Mouse (Mus musculus) layer of hippocampus, adult 11-12 months (tissue): Measurements from ENCODE around the gene Cnbd2.

ENCODE experiments used
- DNase-seq: peaks from one replicate; pipeline ENCODE4 v3.0.0; 2022; ENCODE audit warnings: low spot score

Cnbd2 gene

GRCm38 (mm10) chr2:156312297-156312897, at the start of gene Cnbd2, which contains the start of gene Scand1:
Cnbd2 (plus strand) TSS chr2:156312299.
Scand1 (minus strand) TSS chr2:156312704.
- DNase-seq, result peak; percentile 83

DNA sequence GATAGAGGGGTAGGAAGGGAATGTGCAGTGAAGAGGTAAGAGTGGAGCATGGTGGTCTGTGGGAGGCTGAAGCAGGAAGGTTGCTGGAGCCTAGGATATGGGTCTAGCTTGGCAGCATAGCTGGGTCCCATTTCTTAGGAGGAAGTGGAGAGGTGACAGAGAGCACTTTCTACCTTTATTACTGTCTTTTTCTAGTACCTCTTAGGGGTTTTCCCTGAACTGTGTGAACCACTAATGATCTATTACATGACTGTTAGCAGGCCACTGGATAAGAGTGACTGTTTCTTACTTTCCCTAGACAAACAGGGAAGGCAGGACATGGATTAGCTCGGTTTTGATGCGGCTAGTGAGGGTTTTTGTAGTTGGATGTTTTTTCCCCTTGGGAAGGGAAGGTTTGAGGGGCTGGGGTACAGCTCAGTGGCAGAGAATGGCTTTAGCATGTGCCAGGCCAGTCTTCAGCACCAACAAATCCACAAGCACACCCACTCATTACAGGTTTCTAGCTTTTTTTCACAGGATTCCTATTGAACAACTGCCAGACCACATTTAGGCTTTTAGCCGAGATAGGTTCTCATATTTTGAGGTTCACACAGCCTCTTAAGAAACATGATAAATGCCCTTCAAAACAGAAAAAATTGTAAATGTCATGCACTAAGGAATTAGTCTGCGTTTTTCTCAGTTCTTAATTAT, 48.8 kb upstream of the Cnbd2 start:
- no peak for DNase-seq

GRCm38 (mm10) chr2:156267636-156268035, 44.5 kb upstream of the Cnbd2 start:
- DNase-seq, result no peak

- DNase-seq, result no peak
Measured at GRCm38 (mm10) chr2:156272553-156272952, 39.5 kb upstream of the Cnbd2 start.

GRCm38 (mm10) chr2:156278226-156279017, 33.7 kb upstream of the Cnbd2 start:
- DNase-seq, result peak; percentile 93

GRCm38 (mm10) chr2:156281227-156281626, 30.9 kb upstream of the Cnbd2 start:
- no peak for DNase-seq

DNA sequence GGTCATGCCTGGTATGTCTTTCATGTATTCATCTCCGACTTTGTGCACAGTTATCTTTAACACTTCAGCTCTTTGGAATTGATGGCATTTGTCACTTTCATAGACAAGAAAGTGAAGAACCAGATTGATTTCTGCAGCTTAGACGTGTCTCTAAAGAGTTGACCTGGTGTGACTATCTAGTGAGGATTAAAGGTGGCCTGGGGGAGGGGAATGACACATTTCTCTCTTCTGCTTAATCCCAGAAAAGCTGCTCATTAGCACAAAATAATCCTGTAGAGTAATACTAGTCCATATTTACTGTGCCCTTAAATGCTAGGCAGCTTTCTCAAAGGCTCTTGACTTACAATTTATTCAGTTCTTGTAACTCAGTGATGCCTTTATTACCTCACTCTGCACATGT, 26.9 kb upstream of the Cnbd2 start:
- no peak for DNase-seq

- DNase-seq, result no peak
Measured at GRCm38 (mm10) chr2:156286733-156287132, 25.4 kb upstream of the Cnbd2 start.

GRCm38 (mm10) chr2:156288222-156288621, 23.9 kb upstream of the Cnbd2 start:
- DNase-seq, result no peak

DNA sequence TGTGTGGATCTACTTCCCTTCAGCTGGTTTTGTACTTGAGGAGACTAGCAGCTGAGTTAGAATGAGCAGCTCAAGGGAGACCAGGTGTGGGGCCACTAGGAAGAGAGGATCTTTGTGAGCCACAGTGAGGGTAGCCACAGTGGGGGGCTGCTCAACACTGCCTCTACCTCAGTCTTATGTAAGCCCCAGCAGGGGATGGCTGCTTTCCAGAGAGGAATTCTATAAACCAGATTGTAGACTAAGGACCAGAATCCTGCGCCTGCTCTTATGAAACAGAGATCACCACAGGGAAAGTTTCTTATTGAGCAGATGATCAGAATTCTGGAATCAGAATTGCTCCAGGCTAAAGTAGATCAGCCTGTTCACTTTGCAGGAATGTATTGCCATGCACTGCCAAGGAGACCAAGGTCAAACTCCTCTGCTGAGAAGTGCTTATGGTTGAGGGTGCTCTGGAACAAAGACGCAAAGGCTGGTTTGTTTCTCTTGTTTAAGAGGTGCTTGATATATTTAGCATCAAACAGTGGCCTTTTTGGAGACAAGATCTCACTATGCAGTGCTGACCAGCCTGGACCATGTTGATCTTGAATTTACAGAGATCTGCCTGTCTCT, 22.4 kb upstream of the Cnbd2 start:
- peak; percentile 52 for DNase-seq

DNA sequence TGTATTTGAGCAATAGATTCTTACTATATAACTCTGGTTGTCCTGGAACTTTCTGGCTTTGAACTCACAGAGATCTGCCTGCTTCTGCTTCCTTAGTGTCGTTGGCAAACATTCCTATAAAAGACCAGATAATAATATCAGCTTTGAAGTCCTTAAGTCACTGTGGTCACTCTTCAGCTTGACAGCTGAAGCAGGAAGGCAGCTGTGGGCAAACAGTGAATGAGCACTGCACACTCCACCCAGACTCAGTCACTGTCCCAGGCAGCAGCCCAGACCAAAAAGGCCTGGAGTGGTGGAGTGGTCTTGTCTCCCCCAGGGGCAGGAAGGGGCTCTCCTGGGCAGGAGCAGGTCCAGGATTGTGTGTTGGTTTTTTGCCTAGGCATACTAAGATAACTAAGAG, 20.1 kb upstream of the Cnbd2 start:
- no peak for DNase-seq

DNA sequence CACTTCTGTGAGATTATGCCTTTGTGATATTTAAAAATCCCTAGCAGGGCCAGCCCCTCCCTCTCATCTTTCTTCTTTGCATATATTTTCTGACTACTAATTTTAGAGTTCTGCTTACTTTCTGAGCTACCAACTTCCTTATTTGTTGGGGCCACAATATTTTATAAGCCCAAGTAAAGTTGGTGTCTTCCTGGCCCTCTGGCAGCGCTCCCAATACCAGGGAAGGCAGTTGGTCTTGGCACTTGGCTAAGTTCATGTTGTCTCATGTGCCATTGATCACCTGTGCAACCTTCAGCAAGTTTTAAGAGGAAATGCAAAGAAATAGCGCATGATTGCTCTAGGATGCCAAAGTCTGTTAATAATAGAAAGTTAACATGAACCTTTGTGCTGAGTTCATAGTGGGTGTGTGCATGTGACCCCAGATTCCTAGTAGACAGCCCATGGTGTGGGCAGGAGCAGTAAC, 16.5 kb upstream of the Cnbd2 start:
- no peak for DNase-seq

- DNase-seq, result no peak
Measured at GRCm38 (mm10) chr2:156296190-156296589, 15.9 kb upstream of the Cnbd2 start.

DNA sequence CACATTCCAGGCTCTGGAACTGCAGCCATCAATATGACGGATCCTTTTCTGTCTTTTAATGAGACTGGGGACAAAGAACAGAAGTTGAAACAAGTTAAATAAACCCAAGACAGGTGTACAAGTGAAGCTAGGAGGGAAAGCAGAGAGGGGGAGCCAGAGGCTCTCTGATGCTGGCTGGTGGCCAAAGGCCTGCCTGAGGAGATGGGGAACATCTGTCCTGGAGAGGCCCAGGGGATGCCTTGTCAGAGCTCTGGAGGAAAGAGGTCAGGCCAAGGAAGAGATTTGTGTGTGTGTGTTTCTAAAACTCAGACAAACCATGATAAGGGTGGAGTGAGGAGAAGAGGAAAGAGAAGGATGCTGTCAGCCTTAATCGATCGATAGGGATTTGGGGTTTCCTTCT, 14.4 kb upstream of the Cnbd2 start:
- no peak for DNase-seq

DNA sequence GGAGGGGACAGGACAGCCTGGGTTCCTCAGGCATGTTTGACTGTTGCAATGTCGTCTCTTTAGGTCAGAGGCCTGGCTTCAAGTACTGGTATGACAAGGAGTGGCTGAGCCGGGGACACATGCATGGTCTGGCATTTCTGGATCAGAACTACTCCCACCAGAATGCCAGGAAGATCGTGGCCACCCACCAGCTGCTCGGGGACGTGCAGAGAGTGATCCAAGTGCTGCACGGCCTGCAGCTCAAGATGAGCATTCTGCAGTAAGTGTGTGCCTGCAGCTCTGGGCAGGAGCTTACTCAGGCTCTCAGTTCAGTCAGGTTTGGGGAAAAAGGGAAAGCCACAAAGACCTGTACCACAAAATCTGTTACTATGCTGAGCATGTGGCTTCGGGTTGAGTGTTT, 13.6 kb upstream of the Cnbd2 start:
- peak; percentile 26 for DNase-seq

DNA sequence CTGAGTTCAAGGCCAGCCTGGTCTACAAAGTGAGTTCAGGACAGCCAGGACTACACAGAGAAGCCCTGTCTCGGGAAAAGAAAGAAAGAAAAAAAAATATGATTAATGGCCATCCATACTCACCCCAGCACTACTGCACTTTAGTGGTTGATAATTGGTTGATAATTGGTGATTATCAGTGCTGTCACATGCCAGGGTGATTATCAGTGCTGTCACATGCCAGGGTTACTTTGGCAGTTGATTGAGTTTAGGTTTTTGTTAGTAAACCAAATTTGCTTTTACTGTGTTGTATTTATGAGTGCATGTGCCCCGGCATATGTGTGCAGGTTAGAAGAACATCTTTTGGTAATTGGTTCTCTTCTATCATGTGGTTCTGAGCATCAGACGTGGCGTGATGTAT, 10.0 kb upstream of the Cnbd2 start:
- no peak for DNase-seq

- DNase-seq, result no peak
Measured at GRCm38 (mm10) chr2:156304351-156304750, 7.7 kb upstream of the Cnbd2 start.

- DNase-seq, result peak; percentile 25
Measured at GRCm38 (mm10) chr2:156305818-156306217, 6.3 kb upstream of the Cnbd2 start.

DNA sequence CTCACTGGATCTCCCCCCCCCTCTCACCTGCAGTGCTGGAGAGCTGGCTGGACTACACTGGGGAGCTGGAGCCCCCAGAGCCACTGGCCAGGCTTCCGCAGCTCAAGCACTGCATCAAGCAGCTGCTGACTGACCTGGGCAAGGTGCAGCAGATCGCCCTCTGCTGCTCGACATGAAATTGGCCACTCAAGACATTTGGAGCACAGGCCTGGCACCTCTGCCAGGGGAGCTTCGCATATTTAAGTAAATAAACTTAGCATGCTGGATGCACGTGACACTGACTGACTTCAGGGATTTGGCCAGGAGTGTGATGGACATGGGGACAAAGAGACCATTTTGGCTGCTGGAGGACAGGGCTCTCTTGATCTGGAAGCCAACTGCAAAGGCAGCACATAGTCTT, 4.8 kb upstream of the Cnbd2 start:
- DNase-seq, result no peak

DNA sequence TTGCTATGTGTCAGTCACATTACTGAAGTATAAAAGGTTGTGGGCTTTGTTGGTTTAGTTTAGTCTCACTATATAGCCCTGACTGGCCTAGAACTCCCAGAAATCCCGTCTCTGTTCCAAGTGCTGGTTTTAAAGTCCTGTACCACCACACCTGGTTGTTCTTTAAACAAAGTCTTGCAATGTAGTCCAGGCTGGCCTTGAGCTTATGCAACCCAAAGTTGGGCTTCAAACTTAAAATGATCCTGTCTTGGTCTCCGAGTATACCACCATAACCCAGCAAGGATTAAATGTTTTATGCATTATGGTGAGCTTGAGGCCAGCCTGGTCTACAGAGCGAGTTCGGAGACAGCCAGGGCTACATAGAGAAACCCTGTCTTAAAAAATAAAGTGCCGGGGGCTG, 2.2 kb upstream of the Cnbd2 start:
- no peak for DNase-seq

- DNase-seq, result no peak
Measured at GRCm38 (mm10) chr2:156310455-156310854, 1.6 kb upstream of the Cnbd2 start.

GRCm38 (mm10) chr2:156310945-156311344, 1.2 kb upstream of the Cnbd2 start:
- no peak for DNase-seq

- no peak for DNase-seq
Measured at GRCm38 (mm10) chr2:156311441-156311840, 658 bp upstream of the Cnbd2 start.
